Mouse (Mus musculus): ENCODE data around the gene Hyal3. TPM values are rescaled to one million over a fixed set of nuclear protein-coding genes. Genes with fewer than 3 reads are reported as not detected.
"Not testable (repeated sequence)": the region's sequence is repeated elsewhere in the genome, so short reads cannot be mapped to it uniquely, and the experiment has no call there.

Gene Hyal3
- polyA plus RNA-seq, 1 experiment from 2014 or later: 1.4 TPM

GRCm38 (mm10) chr9:107554319-107554825 lies 26.2 kb upstream of the Hyal3 start:
- Histone ChIP-seq H3K36me3 (ENCODE audit: control insufficient read depth, insufficient read depth) (peaks cover 21% of the 10 kb centered on the region), H3K4me3 (replicated peaks; ENCODE audit: low read length) (peak overlapping the region; percentile 86), H3K9me3 (ENCODE audit: control insufficient read depth, low read length) (no peaks in the 10 kb centered on the region), H3K4me1 (replicated peaks; ENCODE audit: control insufficient read depth, insufficient read depth, low read length) (peaks cover 41% of the 10 kb centered on the region), H3K9ac (replicated peaks; ENCODE audit: low read depth, low read length) (peak overlapping the region; percentile 86), H3K27ac (ENCODE audit: low read length) (peak overlapping the region; percentile 88), H3K27me3 (replicated peaks; ENCODE audit: control insufficient read depth, insufficient read depth, low read length) (peaks cover 30% of the 10 kb centered on the region), H3K4me2 (ENCODE audit: low read length) (peak overlapping the region; percentile 97)
- peak; percentile 94 for ATAC-seq
- WGBS: 1% methylated on average over 52 of the region's 53 CpGs

GRCm38 (mm10) chr9:107555031-107555457 lies 25.6 kb upstream of the Hyal3 start:
- H3K4me3 ChIP-seq (replicated peaks; ENCODE audit: low read length): peak overlapping the region; percentile 86
- peak overlapping the region; percentile 97 for H3K4me2 ChIP-seq (ENCODE audit: low read length)
- peak overlapping the region; percentile 86 for H3K9ac ChIP-seq (replicated peaks; ENCODE audit: low read depth, low read length)
- ATAC-seq: peak; percentile 24
- WGBS: under 1% methylated on average over 23 of the region's 23 CpGs
- peak overlapping the region; percentile 88 for H3K27ac ChIP-seq (ENCODE audit: low read length)
- H3K27me3 ChIP-seq (replicated peaks; ENCODE audit: control insufficient read depth, insufficient read depth, low read length): peaks cover 24% of the 10 kb centered on the region
- H3K4me1 ChIP-seq (replicated peaks; ENCODE audit: control insufficient read depth, insufficient read depth, low read length): peaks cover 41% of the 10 kb centered on the region
- H3K9me3 ChIP-seq (ENCODE audit: control insufficient read depth, low read length): no peaks in the 10 kb centered on the region
- peaks cover 28% of the 10 kb centered on the region for H3K36me3 ChIP-seq (ENCODE audit: control insufficient read depth, insufficient read depth)

GRCm38 (mm10) chr9:107555701-107556100 lies 24.9 kb upstream of the Hyal3 start:
- Histone ChIP-seq H3K9ac (replicated peaks; ENCODE audit: low read depth, low read length) (peak overlapping the region; percentile 86), H3K36me3 (ENCODE audit: control insufficient read depth, insufficient read depth) (peaks cover 28% of the 10 kb centered on the region), H3K9me3 (ENCODE audit: control insufficient read depth, low read length) (no peaks in the 10 kb centered on the region), H3K4me2 (ENCODE audit: low read length) (peak overlapping the region; percentile 97), H3K4me1 (replicated peaks; ENCODE audit: control insufficient read depth, insufficient read depth, low read length) (peaks cover 41% of the 10 kb centered on the region), H3K27me3 (replicated peaks; ENCODE audit: control insufficient read depth, insufficient read depth, low read length) (peaks cover 18% of the 10 kb centered on the region), H3K27ac (ENCODE audit: low read length) (no peak overlapping the region), H3K4me3 (replicated peaks; ENCODE audit: low read length) (peak overlapping the region; percentile 86)
- 45% methylated on average over 2 of the region's 2 CpGs for WGBS
- ATAC-seq: no peak

GRCm38 (mm10) chr9:107556346-107556745 lies 24.3 kb upstream of the Hyal3 start:
- no peak for ATAC-seq
- 84% methylated on average over 3 of the region's 3 CpGs for WGBS
- Histone ChIP-seq H3K27ac (ENCODE audit: low read length) (no peak overlapping the region), H3K4me1 (replicated peaks; ENCODE audit: control insufficient read depth, insufficient read depth, low read length) (peaks cover 35% of the 10 kb centered on the region), H3K4me3 (replicated peaks; ENCODE audit: low read length) (no peak overlapping the region), H3K9me3 (ENCODE audit: control insufficient read depth, low read length) (no peaks in the 10 kb centered on the region), H3K27me3 (replicated peaks; ENCODE audit: control insufficient read depth, insufficient read depth, low read length) (peaks cover 13% of the 10 kb centered on the region), H3K9ac (replicated peaks; ENCODE audit: low read depth, low read length) (no peak overlapping the region), H3K36me3 (ENCODE audit: control insufficient read depth, insufficient read depth) (peaks cover 30% of the 10 kb centered on the region), H3K4me2 (ENCODE audit: low read length) (no peak overlapping the region)

GRCm38 (mm10) chr9:107563029-107563581 lies 17.5 kb upstream of the Hyal3 start, which contains the start of gene Tusc2:
Gene Tusc2, plus strand, starts transcription at chr9:107563255.
- WGBS: under 1% methylated on average over 46 of the region's 46 CpGs
- Histone ChIP-seq H3K9me3 (ENCODE audit: control insufficient read depth, low read length) (no peaks in the 10 kb centered on the region), H3K4me3 (replicated peaks; ENCODE audit: low read length) (peak within 1 kb of the TSS; percentile 80), H3K4me2 (ENCODE audit: low read length) (peak within 1 kb of the TSS; percentile 85), H3K27ac (ENCODE audit: low read length) (peak within 1 kb of the TSS; percentile 64), H3K36me3 (ENCODE audit: control insufficient read depth, insufficient read depth) (peaks cover 26% of the 10 kb centered on the region), H3K4me1 (replicated peaks; ENCODE audit: control insufficient read depth, insufficient read depth, low read length) (peaks cover 17% of the 10 kb centered on the region), H3K27me3 (replicated peaks; ENCODE audit: control insufficient read depth, insufficient read depth, low read length) (no peaks in the 10 kb centered on the region), H3K9ac (replicated peaks; ENCODE audit: low read depth, low read length) (peak within 1 kb of the TSS; percentile 84)
- peak; percentile 98 for ATAC-seq

- H3K9ac ChIP-seq (replicated peaks; ENCODE audit: low read depth, low read length); H3K27ac ChIP-seq (ENCODE audit: low read length); H3K36me3 ChIP-seq (ENCODE audit: control insufficient read depth, insufficient read depth); H3K4me2 ChIP-seq (ENCODE audit: low read length); H3K9me3 ChIP-seq (ENCODE audit: control insufficient read depth, low read length); H3K27me3 ChIP-seq (replicated peaks; ENCODE audit: control insufficient read depth, insufficient read depth, low read length); H3K4me3 ChIP-seq (replicated peaks; ENCODE audit: low read length); ATAC-seq: not testable (repeated sequence)
- H3K4me1 ChIP-seq (replicated peaks; ENCODE audit: control insufficient read depth, insufficient read depth, low read length): peaks cover 28% of the 10 kb centered on the region
- 52% methylated on average over 5 of the region's 5 CpGs for WGBS
Observed at GRCm38 (mm10) chr9:107565556-107565955, 15.1 kb upstream of the Hyal3 start.

- Histone ChIP-seq H3K27ac (ENCODE audit: low read length) (no peak overlapping the region), H3K9ac (replicated peaks; ENCODE audit: low read depth, low read length) (no peak overlapping the region), H3K4me2 (ENCODE audit: low read length) (no peak overlapping the region), H3K9me3 (ENCODE audit: control insufficient read depth, low read length) (no peaks in the 10 kb centered on the region), H3K27me3 (replicated peaks; ENCODE audit: control insufficient read depth, insufficient read depth, low read length) (no peaks in the 10 kb centered on the region), H3K4me3 (replicated peaks; ENCODE audit: low read length) (no peak overlapping the region), H3K36me3 (ENCODE audit: control insufficient read depth, insufficient read depth) (peaks cover 8% of the 10 kb centered on the region; the same call in 1 of the 2 replicates), H3K4me1 (replicated peaks; ENCODE audit: control insufficient read depth, insufficient read depth, low read length) (peaks cover 34% of the 10 kb centered on the region)
- 59% methylated on average over 15 of the region's 15 CpGs for WGBS
- ATAC-seq: no peak
Observed at GRCm38 (mm10) chr9:107566041-107566709, 14.4 kb upstream of the Hyal3 start.

- no peak for ATAC-seq
- Histone ChIP-seq H3K4me3 (replicated peaks; ENCODE audit: low read length) (no peak overlapping the region), H3K36me3 (ENCODE audit: control insufficient read depth, insufficient read depth) (peaks cover 6% of the 10 kb centered on the region), H3K27ac (ENCODE audit: low read length) (no peak overlapping the region), H3K9ac (replicated peaks; ENCODE audit: low read depth, low read length) (no peak overlapping the region), H3K9me3 (ENCODE audit: control insufficient read depth, low read length) (no peaks in the 10 kb centered on the region), H3K27me3 (replicated peaks; ENCODE audit: control insufficient read depth, insufficient read depth, low read length) (no peaks in the 10 kb centered on the region), H3K4me1 (replicated peaks; ENCODE audit: control insufficient read depth, insufficient read depth, low read length) (peaks cover 41% of the 10 kb centered on the region), H3K4me2 (ENCODE audit: low read length) (no peak overlapping the region)
- 70% methylated on average over 3 of the region's 3 CpGs for WGBS
Observed at GRCm38 (mm10) chr9:107566855-107567254, 13.8 kb upstream of the Hyal3 start.

GRCm38 (mm10) chr9:107567702-107568319 lies 12.8 kb upstream of the Hyal3 start, which contains the start of gene Hyal2:
Gene Hyal2, plus strand, starts transcription at chr9:107567945.
- H3K4me3 ChIP-seq (replicated peaks; ENCODE audit: low read length): peak within 1 kb of the TSS; percentile 83
- peak within 1 kb of the TSS; percentile 85 for H3K27ac ChIP-seq (ENCODE audit: low read length)
- 7% methylated on average over 18 of the region's 18 CpGs for WGBS
- no peaks in the 10 kb centered on the region for H3K9me3 ChIP-seq (ENCODE audit: control insufficient read depth, low read length)
- H3K4me2 ChIP-seq (ENCODE audit: low read length): peak within 1 kb of the TSS; percentile 95
- peaks cover 46% of the 10 kb centered on the region for H3K4me1 ChIP-seq (replicated peaks; ENCODE audit: control insufficient read depth, insufficient read depth, low read length)
- H3K36me3 ChIP-seq (ENCODE audit: control insufficient read depth, insufficient read depth): peaks cover 15% of the 10 kb centered on the region
- ATAC-seq: no peak
- H3K27me3 ChIP-seq (replicated peaks; ENCODE audit: control insufficient read depth, insufficient read depth, low read length): no peaks in the 10 kb centered on the region
- H3K9ac ChIP-seq (replicated peaks; ENCODE audit: low read depth, low read length): peak within 1 kb of the TSS; percentile 88

All from forebrain, embryonic 16.5 days (tissue).